Mouse (Mus musculus) CD4-positive helper T cell, adult 2 months (primary cell): ENCODE measurements around the gene Smtnl1.
"Not testable (repeated sequence)": the region's sequence is repeated elsewhere in the genome, so short reads cannot be mapped to it uniquely, and the experiment has no call there.

Experiments
- DNase-seq: peaks from one replicate; pipeline ENCODE4 v3.0.0-alpha.2; 2012; ENCODE audit warnings: low read depth, missing footprints, low spot score

Gene Smtnl1

GRCm38 (mm10) chr2:84838593-84838949 lies 16.1 kb upstream of the Smtnl1 start, which contains the start of gene Slc43a1:
Gene Slc43a1, plus strand, starts transcription at chr2:84838850.
- DNase-seq = no peak

GRCm38 (mm10) chr2:84837817-84838592 lies 15.6 kb upstream of the Smtnl1 start:
- DNase-seq = peak; percentile 62

- DNase-seq = no peak
Measured at GRCm38 (mm10) chr2:84837107-84837506, 14.7 kb upstream of the Smtnl1 start.

- peak; percentile 77 for DNase-seq
Measured at GRCm38 (mm10) chr2:84831666-84832391, 9.4 kb upstream of the Smtnl1 start.

GRCm38 (mm10) chr2:84827283-84827920 lies 5.0 kb upstream of the Smtnl1 start:
- peak; percentile 26 for DNase-seq

GRCm38 (mm10) chr2:84826488-84827282 lies 4.2 kb upstream of the Smtnl1 start, which contains the start of gene Timm10:
Gene Timm10, plus strand, starts transcription at chr2:84826997.
- DNase-seq = peak; percentile 85

GRCm38 (mm10) chr2:84823237-84823636 lies 785 bp upstream of the Smtnl1 start:
- no peak for DNase-seq

GRCm38 (mm10) chr2:84819861-84820260 lies 2.6 kb downstream of the Smtnl1 start:
- no peak for DNase-seq

- no peak for DNase-seq
Measured at GRCm38 (mm10) chr2:84812676-84813075, 9.8 kb downstream of the Smtnl1 start.

- DNase-seq = no peak
Measured at GRCm38 (mm10) chr2:84811880-84812279, 10.6 kb downstream of the Smtnl1 start.

GRCm38 (mm10) chr2:84810886-84811577 lies 11.4 kb downstream of the Smtnl1 start:
- peak; percentile 83 for DNase-seq

- no peak for DNase-seq
Measured at GRCm38 (mm10) chr2:84810526-84810885, 11.9 kb downstream of the Smtnl1 start.

- DNase-seq = peak; percentile 8
Measured at GRCm38 (mm10) chr2:84809330-84809729, 13.1 kb downstream of the Smtnl1 start.

- no peak for DNase-seq
Measured at GRCm38 (mm10) chr2:84806546-84806945, 15.9 kb downstream of the Smtnl1 start.

GRCm38 (mm10) chr2:84803963-84804362 lies 18.5 kb downstream of the Smtnl1 start:
- no peak for DNase-seq

GRCm38 (mm10) chr2:84801223-84801622 lies 21.2 kb downstream of the Smtnl1 start:
- DNase-seq = not testable (repeated sequence)

GRCm38 (mm10) chr2:84800304-84800703 lies 22.1 kb downstream of the Smtnl1 start:
- peak; percentile 57 for DNase-seq

GRCm38 (mm10) chr2:84799041-84799561 lies 23.4 kb downstream of the Smtnl1 start:
- DNase-seq = peak; percentile 81

GRCm38 (mm10) chr2:84798493-84798921 lies 23.9 kb downstream of the Smtnl1 start, which contains the start of gene Ube2l6:
Gene Ube2l6, plus strand, starts transcription at chr2:84798828.
- peak; percentile 67 for DNase-seq

- DNase-seq = peak; percentile 67
Measured at GRCm38 (mm10) chr2:84797833-84798492, 24.5 kb downstream of the Smtnl1 start.
